Mouse (Mus musculus): ENCODE measurements around the gene Eomes. TPM values are rescaled to one million over a fixed set of nuclear protein-coding genes. Genes with fewer than 3 reads are reported as not detected.

Eomes gene
- polyA plus RNA-seq, 1 experiment from 2014 or later: not detected

GRCm38 (mm10) chr9:118527056-118527455 is 49.0 kb downstream of the Eomes start:
- 85% methylated on average over 18 of the region's 18 CpGs for WGBS (ENCODE audit: insufficient replicate concordance)
- H3K4me1 ChIP-seq (ENCODE audit: insufficient read depth): no peaks in the 10 kb centered on the region
- no peak overlapping the region for H3K9ac ChIP-seq (replicated peaks)
- H3K27me3 ChIP-seq (ENCODE audit: insufficient read depth, low read length): no peaks in the 10 kb centered on the region
- no peak overlapping the region for H3K27ac ChIP-seq (ENCODE audit: low read depth)
- TF ChIP-seq EP300 (IDR thresholded peaks at IDR 0.05; ENCODE audit: low read depth): no peak
- TF ChIP-seq CTCF (IDR thresholded peaks at IDR 0.05; ENCODE audit: low read depth): no peak
- no peaks in the 10 kb centered on the region for H3K9me3 ChIP-seq (ENCODE audit: low read length)
- ATAC-seq: no peak
- H3K4me3 ChIP-seq (ENCODE audit: low read depth, low read length): no peak overlapping the region
- no peak for DNase-seq
- peaks cover 45% of the 10 kb centered on the region for H3K36me3 ChIP-seq (replicated peaks; ENCODE audit: insufficient read depth, low read length)
- no peak overlapping the region for H3K4me2 ChIP-seq (ENCODE audit: low read depth, low read length)

GRCm38 (mm10) chr9:118529783-118530182 is 51.8 kb downstream of the Eomes start:
- no peak for TF ChIP-seq EP300 (IDR thresholded peaks at IDR 0.05; ENCODE audit: low read depth)
- H3K9me3 ChIP-seq (ENCODE audit: low read length): no peaks in the 10 kb centered on the region
- no peaks in the 10 kb centered on the region for H3K4me1 ChIP-seq (ENCODE audit: insufficient read depth)
- no peak for DNase-seq
- 69% methylated on average over 3 of the region's 3 CpGs for WGBS (ENCODE audit: insufficient replicate concordance)
- H3K4me2 ChIP-seq (ENCODE audit: low read depth, low read length): no peak overlapping the region
- H3K36me3 ChIP-seq (replicated peaks; ENCODE audit: insufficient read depth, low read length): peaks cover 55% of the 10 kb centered on the region
- peak; percentile 67 for ATAC-seq
- H3K27ac ChIP-seq (ENCODE audit: low read depth): no peak overlapping the region
- H3K4me3 ChIP-seq (ENCODE audit: low read depth, low read length): no peak overlapping the region
- no peak overlapping the region for H3K9ac ChIP-seq (replicated peaks)
- no peaks in the 10 kb centered on the region for H3K27me3 ChIP-seq (ENCODE audit: insufficient read depth, low read length)

- WGBS (ENCODE audit: insufficient replicate concordance): 71% methylated on average over 6 of the region's 6 CpGs
- H3K4me2 ChIP-seq (ENCODE audit: low read depth, low read length): no peak overlapping the region
These were observed 52.7 kb downstream of the Eomes start for GRCm38 (mm10) chr9:118530679-118531078.

GRCm38 (mm10) chr9:118532516-118533205 is 54.6 kb downstream of the Eomes start:
- H3K4me3 ChIP-seq (ENCODE audit: low read depth, low read length): no peak overlapping the region
- no peak overlapping the region for H3K9ac ChIP-seq (replicated peaks)
- WGBS (ENCODE audit: insufficient replicate concordance): 80% methylated on average over 7 of the region's 7 CpGs
- ATAC-seq: no peak
- no peak overlapping the region for H3K4me2 ChIP-seq (ENCODE audit: low read depth, low read length)
- TF ChIP-seq CTCF (IDR thresholded peaks at IDR 0.05; ENCODE audit: low read depth): no peak
- no peak for TF ChIP-seq EP300 (IDR thresholded peaks at IDR 0.05; ENCODE audit: low read depth)
- peaks cover 60% of the 10 kb centered on the region for H3K36me3 ChIP-seq (replicated peaks; ENCODE audit: insufficient read depth, low read length)
- no peaks in the 10 kb centered on the region for H3K4me1 ChIP-seq (ENCODE audit: insufficient read depth)
- no peak overlapping the region for H3K27ac ChIP-seq (ENCODE audit: low read depth)
- no peaks in the 10 kb centered on the region for H3K27me3 ChIP-seq (ENCODE audit: insufficient read depth, low read length)
- DNase-seq: no peak
- H3K9me3 ChIP-seq (ENCODE audit: low read length): no peaks in the 10 kb centered on the region

More at GRCm38 (mm10) chr9:118530679-118531078, 52.7 kb downstream of the Eomes start:
- Histone ChIP-seq H3K9ac (replicated peaks) (no peak overlapping the region), H3K27ac (ENCODE audit: low read depth) (no peak overlapping the region), H3K27me3 (ENCODE audit: insufficient read depth, low read length) (no peaks in the 10 kb centered on the region), H3K4me3 (ENCODE audit: low read depth, low read length) (no peak overlapping the region), H3K9me3 (ENCODE audit: low read length) (no peaks in the 10 kb centered on the region), H3K4me1 (ENCODE audit: insufficient read depth) (no peaks in the 10 kb centered on the region), H3K36me3 (replicated peaks; ENCODE audit: insufficient read depth, low read length) (peaks cover 50% of the 10 kb centered on the region)
- ATAC-seq (no peak), DNase-seq (no peak)
- no peak for TF ChIP-seq CTCF (IDR thresholded peaks at IDR 0.05; ENCODE audit: low read depth)
- TF ChIP-seq EP300 (IDR thresholded peaks at IDR 0.05; ENCODE audit: low read depth): no peak

Other genes starting within 250 kb of the Eomes start
- 12.5 and 13.9 TPM in 2 replicates for gene Golga4, start 28.1 kb downstream of the Eomes start, polyA plus RNA-seq (2015; fragmentation: Nextera tagmentation; extraction: Ambion mirVana)
- 3.8 and 4.8 TPM in 2 replicates for gene Itga9, start 128.5 kb downstream of the Eomes start, polyA plus RNA-seq (2015; fragmentation: Nextera tagmentation; extraction: Ambion mirVana)

Measured in liver, postnatal 0 days (tissue).